Mouse (Mus musculus): ENCODE measurements at regions not wholly inside any gene's neighbourhood (a gene's known extent, or its start where the extent isn't known, plus 50 kb on each side); places are given as distances from the start of the nearest gene placed in this dataset.
"Not testable (repeated sequence)": the region's sequence is repeated elsewhere in the genome, so short reads cannot be mapped to it uniquely, and the experiment has no call there.

DNA sequence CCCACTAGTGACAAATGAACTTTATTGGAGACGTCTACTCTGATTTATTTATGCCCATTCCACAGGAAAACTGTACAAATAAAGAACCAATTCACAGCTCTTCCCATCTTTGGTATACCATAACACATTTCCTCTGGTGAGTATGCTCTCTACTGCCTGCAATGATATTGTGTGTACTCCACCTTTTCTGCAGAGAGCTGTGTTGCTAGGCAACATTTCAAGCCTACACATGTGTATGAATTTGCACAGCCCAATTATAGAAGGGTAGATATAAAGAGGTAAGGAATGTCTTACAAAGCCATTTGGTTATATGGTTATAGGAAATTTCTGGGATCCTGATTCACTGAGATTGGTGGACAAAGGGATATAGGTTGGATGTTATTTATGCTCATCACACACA lies 227.4 kb downstream of the 4931408C20Rik start:
- DNase-seq (ENCODE audit: low spot score), result no peak

DNA sequence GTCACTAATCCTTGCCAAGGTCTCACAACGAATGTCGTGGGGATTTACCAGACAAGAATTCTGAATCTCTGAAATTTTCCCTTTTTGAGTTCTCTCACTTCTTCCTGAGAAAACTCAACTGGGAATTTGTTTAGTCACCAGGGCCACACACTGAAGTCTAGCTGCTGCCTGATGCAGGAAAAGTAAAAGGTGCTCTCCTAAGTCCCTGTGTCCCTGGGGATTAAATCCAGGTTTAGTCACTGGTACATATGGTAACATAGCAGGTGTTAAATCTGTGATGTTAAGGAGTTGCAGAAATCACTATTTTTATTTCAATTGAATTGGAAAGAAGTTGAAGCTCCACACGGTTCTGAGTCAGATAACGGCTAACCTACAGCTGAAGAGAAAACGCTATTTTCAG lies 260.9 kb downstream of the 4931408C20Rik start:
- DNase-seq (ENCODE audit: low spot score), result no peak

DNA sequence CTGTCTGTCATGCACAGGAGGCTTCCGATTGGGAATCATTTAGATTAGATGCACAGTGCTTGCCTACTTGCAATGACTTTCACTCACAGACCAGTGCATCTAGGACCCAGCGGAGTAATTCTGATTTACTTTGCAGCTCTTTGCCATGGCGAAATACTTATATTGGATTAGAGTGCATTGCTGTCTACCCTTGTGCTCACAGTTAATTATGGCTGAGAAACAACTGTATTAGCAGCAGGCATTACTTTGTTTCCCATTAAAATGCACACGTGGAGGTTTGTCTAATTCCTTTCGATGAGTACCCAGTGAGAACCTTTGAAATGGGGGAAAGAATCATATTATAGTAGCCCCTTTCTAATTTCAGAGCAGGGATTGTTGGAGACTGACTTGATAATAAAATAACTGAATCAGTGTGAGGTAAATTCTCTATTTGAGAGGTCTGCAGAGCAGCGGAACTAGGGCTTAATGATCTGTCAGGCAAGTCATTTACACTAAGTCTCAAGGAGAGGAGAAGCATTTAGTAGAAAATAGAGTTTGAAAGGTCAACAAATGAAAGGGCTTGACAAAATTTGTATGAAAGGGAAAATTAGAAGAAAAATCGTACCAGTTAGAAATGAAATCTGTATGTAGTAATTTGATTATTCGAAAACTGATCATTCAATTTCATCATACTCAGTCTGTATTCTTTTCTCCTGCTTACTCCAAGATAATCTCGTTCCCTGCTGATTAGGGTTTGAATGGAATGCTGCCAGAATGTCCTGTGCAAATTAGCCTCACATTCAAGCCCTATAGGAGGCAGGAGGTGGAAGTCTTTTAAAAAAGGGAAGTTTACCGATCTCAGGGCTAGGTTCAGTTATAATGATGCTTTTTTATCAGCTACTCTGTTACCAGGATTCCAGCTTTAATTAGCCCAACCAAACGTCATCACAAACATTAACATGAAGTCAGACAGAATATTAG lies 299.0 kb downstream of the 4931408C20Rik start:
- DNase-seq (ENCODE audit: low spot score), result peak; percentile 15

DNA sequence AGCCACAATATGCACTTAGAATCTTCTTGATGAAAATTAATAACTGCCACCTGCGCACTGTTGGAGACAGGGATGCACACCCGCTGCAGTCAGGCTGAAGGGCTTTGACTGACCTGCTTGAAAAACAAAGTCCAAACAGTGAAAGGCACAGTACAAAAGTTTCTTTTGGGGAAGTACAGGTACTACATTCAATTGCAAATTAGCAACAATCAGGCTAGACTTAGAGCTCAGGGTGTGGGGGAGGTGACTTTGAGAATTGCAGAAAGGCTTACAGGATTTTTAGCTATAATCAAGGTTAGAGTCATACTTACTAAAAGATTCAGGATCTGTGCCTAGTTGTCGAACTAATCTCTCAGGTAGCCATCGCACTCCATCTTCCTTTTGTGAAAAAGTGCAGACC lies 346.7 kb downstream of the 4931408C20Rik start:
- no peak for DNase-seq (ENCODE audit: low spot score)

DNA sequence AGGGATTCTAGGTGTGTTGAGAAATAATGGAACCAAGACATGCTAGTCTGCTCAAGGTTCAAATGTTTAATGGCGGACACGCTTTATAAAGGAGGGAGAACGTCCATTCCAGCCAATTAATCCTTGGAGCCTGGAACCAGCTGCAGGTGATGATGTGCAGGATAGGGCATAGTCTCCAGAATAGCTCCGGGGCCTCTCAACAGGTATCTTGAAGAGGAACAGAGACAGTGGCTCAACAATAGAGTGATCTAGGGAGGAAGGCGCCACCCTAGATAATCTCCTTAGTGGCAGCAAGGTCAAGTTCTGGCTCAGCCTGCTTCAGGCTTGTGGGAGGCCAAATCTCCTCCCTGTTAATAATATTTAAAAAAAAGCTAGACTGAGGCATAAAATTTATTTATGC lies 347.4 kb downstream of the 4931408C20Rik start:
- not testable (repeated sequence) for DNase-seq (ENCODE audit: low spot score)

DNA sequence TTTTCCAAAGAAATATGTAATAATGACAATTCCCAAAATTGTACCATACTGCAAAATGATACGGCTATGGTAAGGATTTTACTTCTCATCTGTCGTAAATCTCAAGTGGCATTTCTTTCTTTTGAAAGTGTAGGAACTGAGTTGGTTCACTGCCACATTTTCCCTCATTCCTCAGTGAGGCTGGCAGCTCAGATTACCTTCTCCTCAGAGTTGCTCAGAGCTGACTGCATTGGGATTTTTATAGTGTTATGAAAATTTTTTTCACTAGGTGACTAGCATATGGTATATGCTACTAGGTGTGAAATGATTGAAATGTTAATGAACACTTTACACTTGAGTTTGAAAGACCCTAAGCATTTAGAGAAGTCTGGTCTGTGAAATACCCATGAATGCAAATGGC lies 397.7 kb downstream of the 4931408C20Rik start:
- DNase-seq (ENCODE audit: low spot score), result no peak

DNA sequence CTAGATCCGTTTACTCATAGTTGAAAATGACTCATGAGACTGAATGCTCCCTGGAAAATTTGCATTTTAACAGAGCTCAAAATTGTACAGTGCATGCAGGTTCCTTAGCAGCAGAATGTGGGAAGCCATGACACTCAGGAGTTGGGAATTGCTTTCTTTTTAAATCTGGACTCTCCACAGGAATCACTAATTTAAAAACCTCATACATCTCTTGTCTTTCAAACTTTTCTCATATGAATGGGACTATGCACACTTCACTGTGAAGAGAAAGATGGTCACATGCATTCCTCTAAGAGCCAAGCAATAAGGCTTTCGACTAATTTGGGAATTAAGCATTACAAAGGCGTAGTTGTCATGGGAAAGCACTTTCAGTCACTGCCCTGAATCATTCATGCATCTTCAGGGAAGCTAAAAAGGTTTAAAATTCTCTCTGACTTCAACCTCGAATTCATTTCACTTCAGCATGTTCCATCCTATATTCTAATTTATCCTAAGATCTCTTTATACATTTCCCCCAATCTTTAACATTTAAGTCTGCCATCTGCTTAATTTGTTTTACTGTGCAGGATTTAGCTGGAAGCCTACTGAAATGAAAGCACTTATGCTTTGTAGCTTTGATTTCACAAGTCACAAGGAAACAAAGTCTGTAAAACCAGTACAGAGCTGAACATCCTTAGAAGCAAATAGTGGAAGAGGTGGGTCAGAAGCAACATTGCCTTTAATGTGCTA lies 404.2 kb downstream of the 4931408C20Rik start:
- no peak for DNase-seq (ENCODE audit: low spot score)

DNA sequence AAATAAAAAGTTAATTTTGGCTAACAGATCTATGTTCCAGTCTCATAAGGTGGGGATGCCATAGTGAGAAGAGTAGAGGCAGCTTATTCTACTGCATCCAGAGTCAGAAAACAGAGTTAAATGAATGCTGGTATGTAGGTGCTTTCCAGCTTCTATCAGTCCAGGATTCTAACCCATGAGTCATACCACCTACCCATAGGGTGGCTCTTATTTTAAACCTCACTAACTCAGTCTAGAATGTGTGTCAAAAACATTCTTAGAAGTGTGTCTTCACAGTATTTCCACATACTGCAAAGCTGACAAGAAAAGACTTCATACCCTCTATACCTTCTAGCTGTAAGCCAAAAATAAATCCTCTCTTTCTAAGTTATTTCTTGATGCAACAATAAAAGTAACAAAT lies 410.7 kb downstream of the 4931408C20Rik start:
- no peak for DNase-seq (ENCODE audit: low spot score)

DNA sequence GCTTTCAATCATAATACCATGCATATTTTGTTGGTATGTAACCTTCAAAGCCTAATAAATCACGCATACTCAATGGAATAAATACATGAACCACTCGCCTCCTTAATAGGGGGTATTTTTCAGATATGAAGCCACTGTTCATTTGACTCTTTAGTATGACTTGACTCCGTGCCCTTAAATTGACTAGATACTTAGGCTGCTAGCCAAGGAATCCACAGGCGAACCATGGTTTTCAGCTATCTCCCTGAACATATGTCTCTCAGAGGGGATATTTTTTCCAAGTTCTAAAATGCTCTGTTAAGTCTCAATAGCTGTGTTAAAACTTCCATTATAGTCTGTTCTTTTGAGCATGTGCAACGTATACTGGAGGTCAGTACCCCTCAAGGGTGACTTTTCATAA lies 413.8 kb upstream of the Adgrb3 start:
- DNase-seq (ENCODE audit: low spot score), result no peak

DNA sequence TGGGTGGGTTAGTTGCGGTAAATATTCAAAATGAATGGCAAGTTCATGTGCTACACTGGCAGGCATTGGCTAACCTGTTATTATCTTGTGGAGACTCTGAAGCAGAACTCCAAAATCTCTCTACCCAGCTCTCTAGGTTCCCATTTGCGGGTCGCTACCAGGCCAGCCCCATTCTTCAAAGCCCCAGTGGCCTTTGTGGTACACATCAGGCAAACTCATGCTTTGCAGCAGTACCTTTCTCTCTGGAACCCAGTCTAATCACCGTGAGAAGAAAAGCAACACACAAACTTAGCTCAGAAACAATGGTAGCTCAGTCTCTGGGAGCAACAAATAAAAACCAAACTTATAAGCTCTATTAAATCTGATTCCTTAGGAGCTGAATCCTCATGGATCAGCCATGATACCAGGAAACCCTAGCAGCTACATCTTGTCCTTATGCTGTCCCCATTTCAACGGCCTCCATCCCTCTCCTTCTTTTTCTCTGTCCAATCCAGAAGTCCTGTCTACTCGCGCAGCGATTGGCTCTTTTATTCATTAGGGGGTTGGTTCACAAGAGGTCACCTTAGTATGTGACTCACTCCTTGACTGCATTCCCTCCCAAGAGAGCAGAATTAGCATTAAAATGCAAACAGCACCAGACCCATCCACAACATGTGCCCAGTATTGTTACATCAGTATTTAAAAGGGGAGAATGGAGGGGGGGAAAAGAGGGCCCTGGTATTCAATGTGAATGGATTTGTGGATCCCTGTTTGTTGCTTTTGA lies 400.0 kb upstream of the Adgrb3 start:
- no peak for DNase-seq (ENCODE audit: low spot score)

DNA sequence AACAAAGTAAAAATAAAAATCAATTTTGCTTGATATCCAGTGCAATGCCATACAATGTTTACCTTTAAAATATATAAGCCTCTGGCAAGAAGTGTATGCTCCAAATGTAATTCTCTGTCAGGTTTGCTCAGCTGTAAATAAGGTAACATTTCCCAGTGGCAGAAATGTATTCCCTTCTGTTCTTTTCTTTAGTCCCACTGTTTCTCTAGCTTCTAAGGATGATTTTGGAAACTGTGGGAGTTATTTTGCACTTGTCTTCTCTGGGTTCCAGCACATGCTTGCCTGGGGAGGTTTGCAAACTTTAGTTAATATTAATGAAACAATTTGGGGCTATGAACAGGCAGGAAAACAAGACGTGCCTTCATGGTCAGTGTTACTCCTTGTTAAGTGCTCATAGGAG lies 374.9 kb upstream of the Adgrb3 start:
- no peak for DNase-seq (ENCODE audit: low spot score)
